Mouse (Mus musculus): ENCODE results near the gene Uqcrc1. TPM values are rescaled to one million over a fixed set of nuclear protein-coding genes. Genes with fewer than 3 reads are reported as not detected.

Gene Uqcrc1
- polyA plus RNA-seq, 2 experiments, result 200 to 297 TPM

- peaks cover 6 to 29% of the 10 kb centered on the region in 2 experiments for H3K4me1 ChIP-seq (replicated peaks; ENCODE audit: control insufficient read depth in 2 of 2, insufficient read depth in 2 of 2, low read length in 1 of 2)
- no peak for TF ChIP-seq CTCF (IDR thresholded peaks at IDR 0.05; ENCODE audit: low read depth)
- TF ChIP-seq EP300 (IDR thresholded peaks at IDR 0.05; ENCODE audit: low read depth), result no peak
- H3K4me3 ChIP-seq (ENCODE audit: insufficient read depth in 1 of 2, low read depth in 2 of 2, low read length in 2 of 2), result no peak overlapping the region
- 72% methylated on average over 7 of the region's 7 CpGs for WGBS (ENCODE audit: insufficient replicate concordance)
- H3K36me3 ChIP-seq (replicated peaks; ENCODE audit: control insufficient read depth, insufficient read depth, low read depth), result no peaks in the 10 kb centered on the region
- DNase-seq (ENCODE audit: low read depth in 3 of 3, low spot score in 3 of 3) (no peak), ATAC-seq (ENCODE audit: insufficient read depth) (no peak)
- H3K9ac ChIP-seq (replicated peaks), result no peak overlapping the region
- no peaks in the 10 kb centered on the region for H3K27me3 ChIP-seq (ENCODE audit: control insufficient read depth, insufficient read depth, low read length)
- no peak overlapping the region for H3K27ac ChIP-seq
- no peaks in the 10 kb centered on the region for H3K9me3 ChIP-seq (ENCODE audit: control insufficient read depth, low read length)
- no peak overlapping the region; the same call in 1 of the 2 replicates for H3K4me2 ChIP-seq (ENCODE audit: low read depth)
These were observed 54.0 kb downstream of the Uqcrc1 start for GRCm38 (mm10) chr9:108990462-108990820.

GRCm38 (mm10) chr9:108991428-108992084, 55.1 kb downstream of the Uqcrc1 start, which contains the start of gene Pfkfb4:
TSS of gene Pfkfb4 (plus strand) at chr9:108991778.
- ATAC-seq (ENCODE audit: insufficient read depth) (peak; percentile 96), DNase-seq (ENCODE audit: low read depth in 3 of 3, low spot score in 3 of 3) (peak; percentile 97 to 98 (median 98))
- peaks cover 6 to 37% of the 10 kb centered on the region in 2 experiments for H3K4me1 ChIP-seq (replicated peaks; ENCODE audit: control insufficient read depth in 2 of 2, insufficient read depth in 2 of 2, low read length in 1 of 2)
- no peaks in the 10 kb centered on the region for H3K9me3 ChIP-seq (ENCODE audit: control insufficient read depth, low read length)
- H3K27me3 ChIP-seq (ENCODE audit: control insufficient read depth, insufficient read depth, low read length), result no peaks in the 10 kb centered on the region
- H3K9ac ChIP-seq (replicated peaks), result peak within 1 kb of the TSS; percentile 64
- peak within 1 kb of the TSS; percentile 75 for H3K27ac ChIP-seq
- 3% methylated on average over 31 of the region's 31 CpGs for WGBS (ENCODE audit: insufficient replicate concordance)
- peak within 1 kb of the TSS; percentile 51 to 68 for H3K4me3 ChIP-seq (ENCODE audit: insufficient read depth in 1 of 2, low read depth in 2 of 2, low read length in 2 of 2)
- no peaks in the 10 kb centered on the region for H3K36me3 ChIP-seq (replicated peaks; ENCODE audit: control insufficient read depth, insufficient read depth, low read depth)
- TF ChIP-seq CTCF (IDR thresholded peaks at IDR 0.05; ENCODE audit: low read depth) (no peak), EP300 (IDR thresholded peaks at IDR 0.05; ENCODE audit: low read depth) (0 out of 2 replicates have a peak, but pooled peaks have one; percentile 11)
- H3K4me2 ChIP-seq (ENCODE audit: low read depth), result peak within 1 kb of the TSS; percentile 70

- 18% methylated on average over 18 of the region's 18 CpGs for WGBS (ENCODE audit: insufficient replicate concordance)
- Histone ChIP-seq H3K4me2 (ENCODE audit: low read depth) (peak overlapping the region; percentile 70), H3K27ac (no peak overlapping the region), H3K4me3 (ENCODE audit: insufficient read depth in 1 of 2, low read depth in 2 of 2, low read length in 2 of 2) (peak overlapping the region; percentile 51 to 68), H3K36me3 (replicated peaks; ENCODE audit: control insufficient read depth, insufficient read depth, low read depth) (no peaks in the 10 kb centered on the region), H3K9me3 (ENCODE audit: control insufficient read depth, low read length) (no peaks in the 10 kb centered on the region), H3K27me3 (ENCODE audit: control insufficient read depth, insufficient read depth, low read length) (no peaks in the 10 kb centered on the region), H3K4me1 (replicated peaks; ENCODE audit: control insufficient read depth in 2 of 2, insufficient read depth in 2 of 2, low read length in 1 of 2) (peaks cover 6 to 37% of the 10 kb centered on the region in 2 experiments), H3K9ac (replicated peaks) (no peak overlapping the region)
- TF ChIP-seq CTCF (IDR thresholded peaks at IDR 0.05; ENCODE audit: low read depth), result no peak
- no peak for TF ChIP-seq EP300 (IDR thresholded peaks at IDR 0.05; ENCODE audit: low read depth)
- no peak; the same call in 1 of the 2 replicates for ATAC-seq (ENCODE audit: insufficient read depth)
- no peak for DNase-seq (ENCODE audit: low read depth in 3 of 3, low spot score in 3 of 3)
These were observed 55.6 kb downstream of the Uqcrc1 start for GRCm38 (mm10) chr9:108992085-108992469.

DNA sequence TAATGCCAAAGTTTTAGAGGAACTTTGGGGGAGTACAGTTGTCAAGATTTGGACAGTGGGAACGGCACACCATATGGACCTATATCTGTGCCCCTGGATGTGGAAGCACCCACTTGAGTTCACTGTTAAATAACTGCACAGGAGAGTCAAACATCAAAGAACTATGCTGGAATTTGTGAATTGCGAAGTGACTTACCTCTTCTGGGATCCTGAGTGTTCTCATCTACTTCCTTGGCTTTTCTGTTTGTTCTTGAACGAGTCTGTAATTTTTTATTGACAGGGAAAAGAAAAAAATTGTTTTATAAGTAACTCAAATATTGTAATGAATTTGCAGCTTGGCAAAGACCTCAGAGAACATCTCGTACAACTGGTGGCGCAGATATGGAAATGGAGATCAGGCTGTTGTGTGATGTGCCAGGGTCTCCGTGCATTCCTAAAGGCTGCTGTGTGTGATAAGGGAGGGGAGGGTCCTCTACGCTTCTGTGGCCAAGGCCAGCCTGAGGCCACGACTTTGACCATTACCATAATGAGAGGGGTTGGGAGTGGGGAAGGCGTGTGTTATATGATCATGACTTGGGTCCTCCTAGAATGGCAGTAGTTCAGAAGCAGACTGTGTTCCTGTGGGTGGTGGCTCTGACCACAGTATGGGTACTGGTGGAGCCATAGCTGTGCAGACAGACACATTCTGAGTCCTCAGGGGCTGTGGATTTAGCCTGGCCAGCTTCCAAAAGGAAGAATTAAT, 56.4 kb downstream of the Uqcrc1 start:
- Histone ChIP-seq H3K27ac (no peak overlapping the region), H3K4me3 (ENCODE audit: insufficient read depth in 1 of 2, low read depth in 2 of 2, low read length in 2 of 2) (peak overlapping the region in 1 of 2 experiments; percentile 51; a peak in 2 of 4 replicates), H3K9ac (replicated peaks) (no peak overlapping the region), H3K27me3 (ENCODE audit: control insufficient read depth, insufficient read depth, low read length) (no peaks in the 10 kb centered on the region), H3K4me2 (ENCODE audit: low read depth) (peak overlapping the region; percentile 70), H3K36me3 (replicated peaks; ENCODE audit: control insufficient read depth, insufficient read depth, low read depth) (no peaks in the 10 kb centered on the region), H3K4me1 (replicated peaks; ENCODE audit: control insufficient read depth in 2 of 2, insufficient read depth in 2 of 2, low read length in 1 of 2) (peaks cover 6 to 36% of the 10 kb centered on the region in 2 experiments), H3K9me3 (ENCODE audit: control insufficient read depth, low read length) (no peaks in the 10 kb centered on the region)
- DNase-seq (ENCODE audit: low read depth in 3 of 3, low spot score in 3 of 3), result no peak
- ATAC-seq (ENCODE audit: insufficient read depth), result no peak
- WGBS (ENCODE audit: insufficient replicate concordance), result 43% methylated on average over 9 of the region's 9 CpGs
- TF ChIP-seq EP300 (IDR thresholded peaks at IDR 0.05; ENCODE audit: low read depth), result no peak
- TF ChIP-seq CTCF (IDR thresholded peaks at IDR 0.05; ENCODE audit: low read depth), result no peak

DNA sequence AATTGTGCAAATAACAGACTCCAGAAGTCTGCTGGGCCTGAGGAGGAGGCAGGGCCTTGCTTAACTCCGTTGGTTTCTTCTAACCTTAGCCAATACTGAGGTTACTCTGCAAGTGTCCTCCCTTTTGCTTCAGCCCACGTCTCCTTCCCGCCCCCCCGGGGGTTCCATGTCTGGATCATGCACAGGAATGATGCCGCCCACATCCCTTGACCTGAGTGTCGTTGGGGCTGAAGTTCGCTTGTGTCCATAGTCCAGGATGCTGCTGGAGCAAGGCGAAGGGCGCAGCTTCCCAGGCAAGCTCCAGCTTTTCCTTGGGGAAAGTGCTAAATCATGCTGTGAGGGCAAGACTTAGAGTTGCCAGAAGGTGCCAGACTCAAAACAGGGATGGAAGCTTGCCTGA, 60.0 kb downstream of the Uqcrc1 start:
- Histone ChIP-seq H3K36me3 (replicated peaks; ENCODE audit: control insufficient read depth, insufficient read depth, low read depth) (no peaks in the 10 kb centered on the region), H3K9me3 (ENCODE audit: control insufficient read depth, low read length) (no peaks in the 10 kb centered on the region), H3K27me3 (ENCODE audit: control insufficient read depth, insufficient read depth, low read length) (no peaks in the 10 kb centered on the region), H3K4me1 (replicated peaks; ENCODE audit: control insufficient read depth in 2 of 2, insufficient read depth in 2 of 2, low read length in 1 of 2) (peaks cover 0 to 22% of the 10 kb centered on the region in 2 experiments), H3K4me2 (ENCODE audit: low read depth) (no peak overlapping the region), H3K4me3 (ENCODE audit: insufficient read depth in 1 of 2, low read depth in 2 of 2, low read length in 2 of 2) (no peak overlapping the region), H3K9ac (replicated peaks) (no peak overlapping the region), H3K27ac (no peak overlapping the region)
- no peak for DNase-seq (ENCODE audit: low read depth in 3 of 3, low spot score in 3 of 3)
- TF ChIP-seq CTCF (IDR thresholded peaks at IDR 0.05; ENCODE audit: low read depth) (no peak), EP300 (IDR thresholded peaks at IDR 0.05; ENCODE audit: low read depth) (no peak)
- ATAC-seq (ENCODE audit: insufficient read depth), result no peak
- 59% methylated on average over 9 of the region's 9 CpGs for WGBS (ENCODE audit: insufficient replicate concordance)

All from liver, embryonic 14.5 days (tissue).